Mouse (Mus musculus) intestine, embryonic 14.5 days (tissue): ENCODE measurements around the gene Cfap221. TPM values are rescaled to one million over a fixed set of nuclear protein-coding genes. Genes with fewer than 3 reads are reported as not detected.

ENCODE experiments used
- ATAC-seq: fragments of 200-750 bp; cut with Nextera tagmentation; replicated peaks from 2 replicates; pipeline ENCODE4 v1.8.0; 2017; ENCODE audit warnings: low read depth, moderate number of reproducible peaks, moderate TSS enrichment, moderate library complexity; ENCODE audit not compliant: low FRiP score, low TSS enrichment
- DNase-seq: peaks from one replicate; pipeline ENCODE4 v3.0.0-alpha.2; 2018; ENCODE audit warnings: low spot score
- H3K27ac ChIP-seq: fragments of 300-500 bp; sonication (generic); 2 replicates; pipeline ENCODE4 v1.5.1; 2014; ENCODE audit warnings: low read depth, mild to moderate bottlenecking, control low read depth
- H3K27me3 ChIP-seq: fragments of 300-500 bp; sonication (generic); replicated peaks from 2 replicates; pipeline ENCODE4 v1.6.1; 2014; ENCODE audit warnings: low read length, control low read depth; ENCODE audit not compliant: control insufficient read depth, insufficient read depth
- H3K36me3 ChIP-seq: fragments of 300-500 bp; sonication (generic); 2 replicates; pipeline ENCODE4 v1.6.1; 2014; ENCODE audit warnings: low read length, control low read depth; ENCODE audit not compliant: control insufficient read depth, insufficient read depth
- H3K4me1 ChIP-seq: fragments of 300-500 bp; sonication (generic); replicated peaks from 2 replicates; pipeline ENCODE4 v1.6.1; 2014; ENCODE audit warnings: low read length, control low read depth, mixed read lengths; ENCODE audit not compliant: control insufficient read depth, insufficient read depth
- H3K4me2 ChIP-seq: fragments of 300-500 bp; sonication (generic); 2 replicates; pipeline ENCODE4 v1.6.1; 2014; ENCODE audit warnings: low read length
- H3K4me3 ChIP-seq: fragments of 300-500 bp; sonication (generic); 2 replicates; pipeline ENCODE4 v1.5.1; 2014; ENCODE audit warnings: low read depth, low read length, control low read depth, mixed read lengths
- H3K9ac ChIP-seq: fragments of 300-500 bp; sonication (generic); 2 replicates; pipeline ENCODE4 v1.6.1; 2014; ENCODE audit warnings: mild to moderate bottlenecking, low read length
- H3K9me3 ChIP-seq: fragments of 300-500 bp; sonication (generic); 2 replicates; pipeline ENCODE4 v1.6.1; 2016; ENCODE audit warnings: low read length, control low read depth; ENCODE audit not compliant: control insufficient read depth
- WGBS: fragments of 180-500 bp; shearing (Covaris S2); extraction: QIAGEN DNeasy Blood & Tissue Kit; methylation state at CpG from one replicate; pipeline ENCODE4 v1.1.7; 2014; 5-methylcytosine and 5-hydroxymethylcytosine counted together
- polyA plus RNA-seq: library from polyadenylated mRNA; unstranded; fragments of >200 nt; fragmentation: Nextera tagmentation; extraction: Ambion mirVana; gene quantifications from 2 replicates; pipeline ENCODE4 v1.2.1, GENCODE M21; 2014

Gene Cfap221
- polyA plus RNA-seq, result 0.18 TPM in 1 of 2 replicates, not detected in the other

GRCm38 (mm10) chr1:119996798-119997581, at the start of gene Cfap221:
Gene Cfap221, minus strand, starts transcription at chr1:119997234.
- ATAC-seq, result peak; percentile 93
- Histone ChIP-seq H3K9ac (0 out of 2 replicates have a peak within 1 kb of the TSS, but pooled peaks have one; percentile 5), H3K9me3 (no peaks in the 10 kb centered on the region), H3K36me3 (no peaks in the 10 kb centered on the region), H3K4me1 (no peaks in the 10 kb centered on the region; the same call in 1 of the 2 replicates), H3K27ac (no peak within 1 kb of the TSS), H3K4me3 (peak within 1 kb of the TSS; percentile 52), H3K27me3 (no peaks in the 10 kb centered on the region), H3K4me2 (peak within 1 kb of the TSS; percentile 70)
- DNase-seq, result peak; percentile 87
- 6% methylated on average over 30 of the region's 30 CpGs for WGBS

GRCm38 (mm10) chr1:120044584-120044983, 47.5 kb upstream of the Cfap221 start:
- Histone ChIP-seq H3K36me3 (no peaks in the 10 kb centered on the region), H3K4me3 (no peak overlapping the region), H3K4me2 (no peak overlapping the region), H3K27me3 (no peaks in the 10 kb centered on the region), H3K27ac (no peak overlapping the region), H3K4me1 (no peaks in the 10 kb centered on the region), H3K9me3 (no peaks in the 10 kb centered on the region), H3K9ac (no peak overlapping the region)
- no peak for ATAC-seq
- DNase-seq, result no peak
- 85% methylated on average over 16 of the region's 16 CpGs for WGBS

DNA sequence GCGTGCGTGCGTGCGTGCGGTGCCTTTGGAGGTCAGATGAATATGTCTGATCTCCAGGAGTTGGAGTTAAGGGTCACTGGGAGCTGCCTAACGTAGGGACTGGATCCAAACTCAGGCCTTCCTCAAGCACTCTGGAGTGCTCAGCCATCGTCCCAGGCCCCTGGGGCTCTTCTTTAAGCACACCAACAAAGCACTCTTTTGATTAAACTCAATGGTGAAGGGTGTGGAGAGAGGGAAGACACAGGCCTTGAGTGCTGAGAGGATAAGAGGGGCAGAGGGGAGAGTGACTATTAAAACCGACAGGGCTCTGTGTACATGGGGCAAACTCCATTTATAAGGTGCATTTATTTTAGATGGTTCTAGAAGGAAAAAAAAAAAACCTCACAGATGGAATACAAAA, 45.4 kb upstream of the Cfap221 start:
- ATAC-seq, result no peak
- DNase-seq, result no peak
- no peak overlapping the region for H3K9ac ChIP-seq
- H3K27me3 ChIP-seq, result no peaks in the 10 kb centered on the region
- H3K4me3 ChIP-seq, result no peak overlapping the region
- no peak overlapping the region for H3K4me2 ChIP-seq
- WGBS, result 82% methylated on average over 8 of the region's 8 CpGs
- H3K9me3 ChIP-seq, result no peaks in the 10 kb centered on the region
- no peaks in the 10 kb centered on the region for H3K36me3 ChIP-seq
- no peaks in the 10 kb centered on the region for H3K4me1 ChIP-seq
- no peak overlapping the region for H3K27ac ChIP-seq

GRCm38 (mm10) chr1:120038594-120038993, 41.6 kb upstream of the Cfap221 start:
- Histone ChIP-seq H3K4me1 (no peaks in the 10 kb centered on the region), H3K4me3 (no peak overlapping the region), H3K36me3 (no peaks in the 10 kb centered on the region), H3K27ac (no peak overlapping the region), H3K9me3 (no peaks in the 10 kb centered on the region), H3K27me3 (no peaks in the 10 kb centered on the region), H3K9ac (no peak overlapping the region), H3K4me2 (no peak overlapping the region)
- no peak for ATAC-seq
- DNase-seq, result no peak
- WGBS, result 83% methylated on average over 9 of the region's 9 CpGs

GRCm38 (mm10) chr1:120037021-120037683, 40.1 kb upstream of the Cfap221 start:
- WGBS, result 66% methylated on average over 9 of the region's 9 CpGs
- ATAC-seq, result no peak

GRCm38 (mm10) chr1:120035456-120036034, 38.5 kb upstream of the Cfap221 start:
- H3K27ac ChIP-seq, result no peak overlapping the region
- H3K27me3 ChIP-seq, result no peaks in the 10 kb centered on the region
- H3K36me3 ChIP-seq, result no peaks in the 10 kb centered on the region
- H3K4me3 ChIP-seq, result no peak overlapping the region
- H3K4me1 ChIP-seq, result no peaks in the 10 kb centered on the region
- 75% methylated on average over 7 of the region's 7 CpGs for WGBS
- no peak for ATAC-seq
- no peak overlapping the region for H3K9ac ChIP-seq
- no peaks in the 10 kb centered on the region for H3K9me3 ChIP-seq
- no peak overlapping the region for H3K4me2 ChIP-seq
- DNase-seq, result no peak

More at GRCm38 (mm10) chr1:120037021-120037683, 40.1 kb upstream of the Cfap221 start:
- H3K27me3 ChIP-seq, result no peaks in the 10 kb centered on the region
- no peak overlapping the region for H3K9ac ChIP-seq
- no peaks in the 10 kb centered on the region for H3K4me1 ChIP-seq
- DNase-seq, result no peak
- H3K36me3 ChIP-seq, result no peaks in the 10 kb centered on the region
- no peak overlapping the region for H3K4me3 ChIP-seq
- H3K4me2 ChIP-seq, result no peak overlapping the region
- H3K27ac ChIP-seq, result no peak overlapping the region
- no peaks in the 10 kb centered on the region for H3K9me3 ChIP-seq

GRCm38 (mm10) chr1:120034793-120035192, 37.8 kb upstream of the Cfap221 start:
- Histone ChIP-seq H3K9me3 (no peaks in the 10 kb centered on the region), H3K27me3 (no peaks in the 10 kb centered on the region), H3K27ac (no peak overlapping the region), H3K36me3 (no peaks in the 10 kb centered on the region), H3K4me3 (no peak overlapping the region), H3K4me1 (no peaks in the 10 kb centered on the region), H3K4me2 (no peak overlapping the region), H3K9ac (no peak overlapping the region)
- WGBS, result 89% methylated on average over 1 of the region's 1 CpGs
- ATAC-seq, result no peak
- no peak for DNase-seq

GRCm38 (mm10) chr1:120033469-120033854, 36.4 kb upstream of the Cfap221 start:
- H3K9me3 ChIP-seq, result no peaks in the 10 kb centered on the region
- H3K4me1 ChIP-seq, result no peaks in the 10 kb centered on the region
- DNase-seq (no peak), ATAC-seq (no peak)
- H3K27ac ChIP-seq, result no peak overlapping the region
- no peak overlapping the region for H3K4me2 ChIP-seq
- H3K9ac ChIP-seq, result no peak overlapping the region
- no peaks in the 10 kb centered on the region for H3K27me3 ChIP-seq
- WGBS, result 64% methylated on average over 2 of the region's 2 CpGs
- no peaks in the 10 kb centered on the region for H3K36me3 ChIP-seq
- no peak overlapping the region for H3K4me3 ChIP-seq
